Mouse (Mus musculus) cerebral cortex, adult 2 months (tissue): Measurements from ENCODE around the gene Dmac2.

Experiments used
- WGBS: fragments of 180-500 bp; shearing (Covaris S2); methylation state at CpG from one replicate; pipeline ENCODE4 v1.1.7; 2018; 5-methylcytosine and 5-hydroxymethylcytosine counted together

The Dmac2 gene

DNA sequence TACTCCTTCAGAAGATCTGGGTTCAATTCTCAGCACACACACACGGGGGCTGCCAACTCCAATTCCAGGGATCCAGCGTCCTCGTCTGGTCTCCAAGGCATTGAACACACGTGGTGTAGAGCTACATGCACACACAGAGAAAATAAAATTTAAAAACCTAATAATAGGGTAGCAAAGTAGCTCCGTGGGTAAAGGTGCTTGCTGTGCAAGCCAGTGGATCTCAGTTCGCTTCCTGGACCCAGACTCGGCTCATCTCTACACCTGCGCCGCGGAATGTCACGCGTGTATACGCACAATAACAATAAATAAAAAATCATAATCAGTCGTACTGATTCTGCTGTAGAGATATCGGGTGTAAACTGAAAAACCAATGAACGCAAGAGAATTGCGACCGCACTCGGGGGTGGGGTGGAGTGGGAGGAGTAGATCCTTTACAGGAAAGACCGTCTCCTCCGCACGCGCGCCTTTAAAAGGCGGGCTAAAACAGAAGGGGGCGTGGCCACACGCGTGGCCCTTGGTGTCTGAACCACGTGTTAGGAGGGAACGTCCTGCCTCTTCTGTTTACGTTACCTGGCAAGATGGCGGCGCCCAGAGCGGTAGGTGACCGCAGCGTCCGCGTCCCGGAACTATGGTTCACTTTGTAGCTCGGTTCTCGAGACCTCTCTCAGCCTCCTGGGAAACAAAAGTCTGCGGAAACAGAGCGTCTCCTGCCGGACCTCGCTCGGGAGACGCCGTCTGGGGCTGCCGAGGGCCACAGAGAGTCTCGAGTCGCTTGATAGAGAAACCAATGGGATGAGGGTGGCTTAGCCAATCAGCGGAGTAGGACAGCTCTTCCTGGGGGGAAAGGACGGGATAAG is at the start of gene Dmac2:
Gene Dmac2 (plus strand): TSS at position 550 of the 857 bp plus-strand sequence.
- WGBS = under 1% methylated on average over 53 of the region's 53 CpGs

DNA sequence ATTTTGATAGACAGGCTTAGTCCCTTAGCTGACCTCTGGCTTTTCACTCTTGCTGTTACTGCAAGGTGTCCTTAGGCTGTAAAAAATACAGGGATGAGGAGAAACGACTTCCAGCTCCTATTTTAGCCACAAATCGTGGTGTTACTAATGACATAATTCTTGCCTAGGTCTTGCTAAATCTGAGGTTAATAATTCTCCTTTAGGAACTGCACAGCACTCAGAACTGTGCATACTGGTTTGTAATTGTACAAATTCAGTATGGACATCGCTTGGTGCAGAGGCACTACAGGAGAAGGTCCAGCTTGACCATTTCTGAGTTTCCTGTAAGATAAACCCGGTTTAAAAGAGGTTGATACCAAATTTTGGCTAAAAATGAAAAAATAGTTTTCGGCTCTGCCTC is 45.4 kb upstream of the Dmac2 start:
- WGBS = 85% methylated on average over 5 of the region's 5 CpGs

DNA sequence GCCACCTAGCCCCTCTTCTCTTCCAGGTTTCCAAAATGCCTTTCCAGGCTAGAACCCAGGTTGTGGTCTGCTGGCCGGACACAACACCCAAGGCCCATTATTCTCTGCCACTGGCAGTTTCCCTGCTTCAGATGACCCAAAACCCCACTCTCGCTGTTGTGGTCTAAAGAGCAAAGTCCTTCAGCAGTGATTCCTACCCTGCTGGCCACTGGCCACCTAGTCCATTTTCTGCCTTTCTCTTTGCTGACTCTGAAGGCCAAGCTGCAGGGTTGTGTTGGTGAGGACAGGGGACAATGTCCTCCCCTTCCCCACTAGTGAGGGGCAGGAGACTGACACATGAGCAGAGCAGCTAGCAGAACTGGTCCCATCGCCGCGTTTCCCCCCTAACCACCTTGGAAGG is 44.1 kb upstream of the Dmac2 start:
- 92% methylated on average over 5 of the region's 5 CpGs for WGBS

DNA sequence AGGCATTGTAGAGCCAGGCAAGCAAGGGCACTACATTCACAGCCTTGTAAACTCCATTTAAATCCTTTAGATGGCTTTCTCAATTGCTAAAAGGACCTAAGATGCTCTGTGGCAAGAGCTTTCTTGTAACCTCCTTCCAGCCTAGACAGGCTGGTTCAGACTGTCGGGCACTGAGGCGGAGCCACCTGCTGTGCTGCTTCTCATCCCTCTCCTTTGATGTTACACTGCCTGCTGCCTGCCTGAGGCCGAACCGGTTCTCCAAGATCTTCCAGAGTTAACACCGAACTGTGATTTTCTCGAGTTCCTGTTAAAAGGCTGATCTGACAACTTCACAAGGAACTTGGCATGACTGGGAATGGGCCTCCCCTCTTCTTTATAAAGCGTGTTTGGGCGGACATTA is 43.3 kb upstream of the Dmac2 start:
- WGBS = 44% methylated on average over 8 of the region's 8 CpGs

DNA sequence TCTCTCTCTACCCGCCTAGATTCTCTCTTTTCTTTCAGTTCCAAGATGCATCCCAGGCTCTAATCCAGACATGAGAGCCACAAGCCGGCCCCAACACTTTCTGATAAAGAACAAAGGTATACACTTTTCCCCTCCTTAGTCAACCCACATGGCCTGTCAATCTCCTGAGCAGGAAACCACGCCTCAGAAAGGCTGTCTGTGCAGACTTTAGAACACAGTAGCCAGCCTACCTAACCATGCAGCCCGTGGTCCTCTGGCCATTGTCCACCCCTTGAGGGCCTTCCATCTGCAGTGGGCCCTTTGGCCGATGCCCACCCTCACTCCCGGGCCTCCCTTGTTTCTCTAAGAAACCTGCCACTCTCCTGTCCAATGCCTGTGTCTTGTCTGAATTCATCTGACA is 42.9 kb upstream of the Dmac2 start:
- WGBS = 56% methylated on average over 6 of the region's 6 CpGs

DNA sequence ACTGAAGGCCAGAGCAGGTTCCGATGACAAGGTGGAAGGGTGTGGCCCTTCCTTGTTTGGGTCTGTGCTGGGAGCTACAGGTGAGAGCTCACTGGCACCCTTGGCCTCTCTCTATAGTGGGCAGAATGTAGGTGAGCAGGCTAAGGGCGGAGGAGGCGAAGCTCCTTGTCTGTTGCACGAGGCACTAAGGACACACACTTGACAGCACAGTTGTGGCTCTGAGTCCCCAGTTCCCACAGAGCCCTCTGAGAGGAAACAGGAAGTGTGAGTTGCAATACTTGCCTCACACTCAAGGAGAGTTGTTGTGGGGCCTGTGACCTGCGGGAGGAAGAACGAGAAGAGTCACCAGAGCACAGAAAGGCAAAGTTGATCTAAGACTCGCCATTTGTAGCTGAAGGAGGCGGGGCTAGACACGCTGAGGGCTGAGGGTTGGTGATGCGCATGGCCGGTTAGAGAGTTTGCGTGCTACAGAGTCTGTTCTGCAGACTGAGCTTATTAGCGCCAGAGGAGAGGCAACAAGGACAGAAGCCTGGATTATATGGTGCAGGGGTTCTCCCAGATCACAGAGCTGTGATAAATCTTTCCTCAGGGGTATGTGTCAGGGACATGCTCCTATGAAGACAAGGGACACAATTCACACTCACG is 42.3 kb upstream of the Dmac2 start:
- 80% methylated on average over 14 of the region's 14 CpGs for WGBS

DNA sequence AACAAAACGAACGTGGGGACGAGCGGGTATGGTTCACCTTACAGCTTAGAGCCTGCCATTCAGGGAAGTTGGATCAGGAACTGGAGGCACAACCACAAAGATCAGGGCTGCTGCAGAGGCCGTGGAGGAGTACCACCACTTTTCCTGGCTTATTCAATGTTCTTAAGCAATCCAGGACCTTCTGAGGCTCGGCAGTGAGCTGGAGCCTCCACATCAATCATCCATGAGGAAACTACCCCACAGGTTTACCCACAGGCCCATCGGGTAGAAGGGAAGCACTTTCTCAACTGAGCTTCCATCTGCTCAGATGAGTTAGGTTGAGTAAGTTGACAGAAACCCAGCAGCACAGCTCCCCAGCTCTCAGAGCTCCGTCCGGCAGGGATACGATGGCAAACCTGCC is 39.8 kb upstream of the Dmac2 start:
- WGBS = 90% methylated on average over 10 of the region's 10 CpGs

DNA sequence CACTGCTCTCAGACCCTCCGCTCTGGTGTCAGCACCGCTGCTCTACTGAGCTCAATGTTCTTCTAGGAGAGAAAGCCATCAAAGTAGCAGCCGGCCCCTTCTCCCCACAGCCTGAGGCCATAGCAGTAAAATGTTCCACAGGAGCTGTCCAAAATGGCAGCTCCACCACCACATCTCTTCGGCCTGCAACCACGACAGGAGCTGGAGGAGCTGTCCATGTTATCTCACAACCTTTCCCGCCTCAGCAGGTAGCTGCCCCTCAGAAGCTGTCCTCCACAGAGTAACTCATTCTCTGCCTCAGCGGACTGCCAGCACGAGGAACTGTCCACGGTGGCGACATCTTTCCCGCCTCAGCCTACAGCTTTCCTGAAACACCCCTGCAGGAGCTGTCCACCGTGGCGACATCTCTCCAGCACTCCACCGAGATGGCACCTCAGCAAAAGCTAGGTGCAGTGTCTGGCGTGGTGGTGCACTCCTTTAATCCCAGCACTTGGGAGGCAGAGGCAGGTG is 36.9 kb upstream of the Dmac2 start:
- WGBS = 93% methylated on average over 15 of the region's 15 CpGs

DNA sequence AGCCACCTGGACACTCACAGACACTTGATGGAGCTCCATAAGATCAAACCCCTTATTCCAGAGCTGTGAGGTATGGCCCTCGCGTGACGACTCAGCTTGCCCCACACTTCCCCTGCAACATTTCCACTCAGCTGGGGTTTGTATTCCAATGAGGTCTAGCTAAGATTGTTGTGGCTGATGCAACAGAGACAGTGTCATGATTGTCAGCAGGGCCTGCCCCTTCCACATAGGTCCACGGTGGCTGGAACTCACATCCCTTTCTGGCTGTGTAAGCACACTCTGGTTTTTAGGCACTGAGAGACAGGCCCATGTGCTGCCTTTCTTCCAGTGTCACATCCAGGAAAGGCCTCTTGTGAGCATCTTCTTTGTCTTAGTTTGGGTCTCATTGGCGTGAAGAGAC is 34.6 kb upstream of the Dmac2 start:
- 85% methylated on average over 5 of the region's 5 CpGs for WGBS

DNA sequence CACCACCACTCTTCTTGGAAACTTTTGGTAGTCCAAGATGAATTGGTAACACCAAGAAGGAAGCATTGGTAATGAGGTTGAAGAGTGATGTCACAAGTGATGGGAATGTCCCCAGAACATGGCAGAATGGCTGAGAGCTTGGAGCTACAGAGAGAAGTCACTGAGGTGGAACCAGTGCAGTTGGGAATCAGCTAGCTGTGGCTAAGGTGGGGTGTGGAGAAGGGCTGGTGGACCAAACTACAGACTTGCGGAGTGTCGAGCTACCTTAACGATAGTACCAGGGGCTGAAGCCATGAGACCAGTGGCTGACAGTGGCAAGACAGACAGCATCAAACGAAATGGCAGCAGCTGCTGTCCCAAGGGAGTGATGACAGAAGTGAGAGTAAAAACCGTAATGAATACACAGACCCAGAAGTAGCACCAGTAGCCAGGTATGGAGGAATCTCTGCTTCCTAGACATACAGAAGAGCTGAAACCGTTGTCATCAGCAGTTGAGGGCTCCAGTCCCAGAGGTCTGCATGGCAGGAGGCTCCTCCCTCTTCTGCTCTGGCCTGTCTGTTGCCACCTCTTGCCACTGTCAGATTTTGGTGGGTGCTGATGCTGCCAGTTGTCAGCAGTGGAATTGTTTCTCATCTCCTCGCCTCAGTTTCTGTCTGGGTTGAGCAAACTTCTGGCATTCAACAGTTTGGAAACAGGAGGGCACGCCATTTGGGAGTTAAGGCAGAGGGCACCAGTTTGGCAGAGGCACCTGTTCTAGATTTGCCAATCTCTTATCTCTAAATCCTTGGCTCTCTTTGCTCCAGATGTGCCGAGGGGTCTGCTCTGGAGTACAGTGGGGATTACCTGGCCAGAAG is 33.6 kb upstream of the Dmac2 start:
- WGBS = 84% methylated on average over 9 of the region's 9 CpGs

DNA sequence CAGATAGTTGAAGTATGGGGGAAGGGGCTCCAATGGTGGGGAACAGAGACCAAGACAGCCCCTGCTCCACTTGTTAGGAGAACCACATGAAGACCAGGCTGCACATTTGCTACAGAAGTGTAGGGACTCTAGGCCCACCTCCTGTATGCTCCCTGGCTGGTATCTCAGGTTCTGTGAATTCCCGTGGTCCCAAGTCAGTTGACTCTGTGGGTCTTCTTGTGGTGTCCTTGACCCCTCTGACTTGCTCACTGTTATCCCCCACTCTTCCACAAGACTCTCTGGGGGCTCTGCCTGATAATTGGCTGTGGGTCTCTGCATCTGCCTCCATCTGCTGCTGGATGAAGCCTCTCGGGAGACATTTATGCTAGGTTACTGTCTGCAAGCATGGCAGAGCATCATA is 28.0 kb upstream of the Dmac2 start:
- 96% methylated on average over 2 of the region's 2 CpGs for WGBS

DNA sequence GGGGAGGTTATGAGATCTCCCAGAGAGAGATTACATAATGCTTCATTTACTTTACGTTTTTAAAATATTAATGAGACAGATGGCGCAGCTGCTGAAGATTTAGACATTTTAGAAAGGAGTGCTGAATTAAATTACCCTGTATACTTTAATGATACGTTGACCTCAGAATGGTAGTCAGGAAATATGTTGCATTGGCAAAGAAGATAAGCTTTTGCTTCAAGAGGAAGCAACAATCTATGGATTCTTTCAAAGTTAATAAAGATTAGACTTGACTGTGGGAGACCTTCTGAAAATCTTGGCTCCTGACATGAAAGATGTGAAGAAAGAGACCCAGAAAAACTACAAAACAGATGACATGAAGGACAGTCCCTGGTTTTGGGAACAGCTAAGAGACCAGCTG is 25.4 kb upstream of the Dmac2 start:
- 87% methylated on average over 3 of the region's 3 CpGs for whole genome bisulfite sequencing

DNA sequence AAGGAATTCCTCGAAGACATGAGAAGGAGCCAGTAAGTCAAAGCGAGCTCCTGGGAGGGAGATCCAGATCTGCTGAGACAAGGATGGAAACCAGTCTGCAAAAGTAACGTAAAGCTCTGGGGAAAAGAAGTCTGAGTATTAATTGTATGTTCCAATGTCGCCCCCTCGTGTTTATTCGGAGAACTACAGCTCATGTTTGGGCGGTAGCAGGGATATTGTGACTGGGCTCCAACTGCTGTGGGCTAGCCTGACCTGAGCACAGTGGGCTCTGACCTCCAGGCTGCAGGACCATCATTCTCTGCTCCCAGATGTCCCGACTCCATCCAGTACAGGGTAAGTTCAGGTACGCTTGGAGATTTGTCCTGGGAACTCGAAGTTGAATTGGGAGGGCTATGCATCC is 19.6 kb upstream of the Dmac2 start:
- 12% methylated on average over 10 of the region's 10 CpGs for WGBS

DNA sequence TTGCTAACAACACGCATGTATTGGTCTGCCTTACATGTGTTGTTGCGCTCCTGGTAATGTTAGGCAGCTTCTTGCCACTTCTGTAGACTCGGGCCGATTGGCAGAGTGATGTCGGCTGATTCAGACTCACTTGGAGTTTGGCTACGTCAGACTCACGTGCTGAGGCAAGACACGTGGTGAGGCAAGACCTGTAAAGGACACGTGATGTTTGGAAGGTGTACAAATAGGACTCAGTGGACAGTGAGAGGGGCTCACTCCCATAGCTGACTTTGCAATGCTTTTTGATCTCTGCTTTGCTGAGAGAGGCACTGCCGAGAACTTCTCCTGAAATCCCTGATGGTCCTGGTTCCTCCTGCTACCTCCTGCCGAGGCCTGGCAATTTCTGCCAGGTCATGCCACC is 18.5 kb upstream of the Dmac2 start:
- WGBS = 85% methylated on average over 11 of the region's 11 CpGs

DNA sequence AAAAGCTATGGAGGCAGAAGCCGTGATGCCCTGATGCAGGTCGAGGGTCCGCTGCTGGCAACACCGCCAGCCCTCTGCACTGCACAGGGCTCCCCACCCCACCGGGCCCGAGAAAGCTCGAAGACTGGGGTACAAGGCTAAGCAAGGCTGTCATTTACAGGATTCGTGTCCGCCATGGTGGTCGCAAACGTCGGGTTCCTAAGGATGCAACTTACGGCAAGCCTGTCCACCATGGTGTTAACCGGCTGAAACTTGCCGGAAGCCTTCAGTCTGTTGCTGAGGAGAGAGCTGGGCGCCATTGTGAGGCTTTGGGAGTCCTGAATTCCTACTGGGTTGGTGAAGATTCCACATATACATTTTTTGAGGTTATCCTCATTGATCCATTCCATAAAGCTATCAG is 17.9 kb upstream of the Dmac2 start:
- 89% methylated on average over 16 of the region's 16 CpGs for WGBS

DNA sequence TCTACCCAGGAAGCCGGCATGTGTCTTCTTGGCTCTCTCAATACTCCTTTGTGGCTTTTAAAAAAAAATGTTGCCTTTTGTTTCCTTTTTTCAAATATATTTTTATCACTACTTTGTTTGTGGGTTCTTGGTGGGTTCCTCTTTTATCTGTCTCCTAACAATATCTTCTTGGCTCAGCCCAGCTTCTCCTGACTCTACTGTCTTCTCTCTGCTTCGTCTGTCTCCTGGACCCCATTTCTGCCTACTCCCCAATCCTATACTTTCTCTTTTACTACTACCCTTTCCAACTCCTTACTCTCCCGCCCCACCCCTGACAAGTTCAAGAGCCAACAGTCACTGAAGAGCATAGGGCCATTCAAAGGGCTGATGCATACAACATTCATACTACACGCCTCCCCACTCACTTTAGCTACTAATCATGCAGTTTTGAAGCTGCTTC is 12.6 kb upstream of the Dmac2 start:
- 84% methylated on average over 4 of the region's 4 CpGs for WGBS

DNA sequence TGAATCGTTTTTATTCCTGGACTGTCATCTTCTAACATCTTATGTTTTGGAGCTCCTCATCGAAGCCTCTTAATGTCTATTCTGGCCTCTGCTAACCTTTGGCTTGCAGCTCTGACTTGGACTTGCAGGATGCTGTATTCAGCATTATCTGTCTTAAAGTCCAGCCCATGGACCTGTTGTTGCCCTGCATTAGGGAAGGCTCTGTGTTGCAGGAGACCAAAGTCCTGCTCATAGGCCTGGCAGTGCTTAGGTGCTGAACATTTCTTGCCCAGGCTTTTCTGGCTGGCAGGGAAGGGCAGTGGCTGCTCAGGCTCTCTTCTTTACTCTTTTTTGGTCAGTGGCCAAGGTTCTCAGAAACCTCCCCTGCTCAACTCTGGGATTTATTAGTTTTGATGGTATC is 12.0 kb upstream of the Dmac2 start:
- 62% methylated on average over 2 of the region's 2 CpGs for WGBS

DNA sequence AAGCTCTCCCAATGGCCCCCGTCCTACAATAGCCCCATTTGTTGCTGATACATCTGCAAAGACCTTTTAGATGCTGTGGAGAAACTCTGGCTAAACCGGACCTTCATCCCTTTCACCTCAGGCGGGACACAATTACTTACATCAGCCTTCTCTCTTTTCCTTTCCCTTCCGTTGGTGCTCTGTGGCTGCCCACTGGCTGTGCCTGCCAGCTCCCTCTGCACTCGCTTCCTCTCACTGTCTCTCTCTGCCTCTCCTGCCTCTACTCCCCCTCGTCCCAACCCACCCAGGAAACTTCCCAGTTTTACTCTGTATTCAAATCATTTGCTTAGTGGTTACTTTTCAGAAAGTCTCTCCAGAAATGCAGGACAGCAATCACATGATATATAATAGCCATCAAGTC is 9.2 kb upstream of the Dmac2 start:
- 36% methylated on average over 6 of the region's 6 CpGs for WGBS

DNA sequence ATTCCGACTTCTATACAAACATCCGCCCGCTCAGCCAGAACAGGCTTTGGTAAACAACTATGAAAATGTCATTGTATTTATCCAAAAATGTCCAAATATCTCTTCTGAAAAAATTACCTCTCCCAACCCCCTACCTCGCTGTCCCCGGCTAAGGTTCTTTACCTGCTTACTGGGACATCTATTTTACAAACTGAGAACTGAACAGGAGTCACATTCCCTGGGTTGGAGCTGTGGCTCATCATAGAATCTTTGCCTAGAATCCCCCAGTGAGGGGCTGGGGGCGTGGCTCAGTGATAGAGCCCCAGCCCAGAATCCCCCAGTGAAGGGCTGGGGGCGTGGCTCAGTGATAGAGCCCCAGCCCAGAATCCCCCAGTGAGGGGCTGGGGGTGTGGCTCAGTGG is 7.7 kb upstream of the Dmac2 start:
- WGBS = 43% methylated on average over 7 of the region's 7 CpGs

DNA sequence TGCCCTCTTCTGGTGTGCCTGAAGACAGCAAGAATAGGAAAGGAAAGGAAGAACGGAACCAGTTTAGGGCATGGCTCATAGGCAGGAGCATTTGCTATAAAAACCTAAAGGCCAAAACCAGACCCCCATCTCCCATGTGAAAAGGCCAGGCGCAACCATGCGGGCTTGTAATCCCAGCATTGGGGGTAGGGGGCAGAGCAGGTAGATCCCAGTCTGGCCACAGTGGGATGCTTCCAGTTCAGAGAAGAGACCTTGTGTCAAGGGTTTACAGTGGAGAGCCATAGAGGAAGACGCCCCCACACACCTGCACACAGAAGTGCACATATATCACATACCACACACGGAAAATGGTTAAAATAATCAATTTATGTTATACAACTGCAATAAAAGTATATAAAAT is 5.1 kb upstream of the Dmac2 start:
- WGBS = 91% methylated on average over 5 of the region's 5 CpGs

DNA sequence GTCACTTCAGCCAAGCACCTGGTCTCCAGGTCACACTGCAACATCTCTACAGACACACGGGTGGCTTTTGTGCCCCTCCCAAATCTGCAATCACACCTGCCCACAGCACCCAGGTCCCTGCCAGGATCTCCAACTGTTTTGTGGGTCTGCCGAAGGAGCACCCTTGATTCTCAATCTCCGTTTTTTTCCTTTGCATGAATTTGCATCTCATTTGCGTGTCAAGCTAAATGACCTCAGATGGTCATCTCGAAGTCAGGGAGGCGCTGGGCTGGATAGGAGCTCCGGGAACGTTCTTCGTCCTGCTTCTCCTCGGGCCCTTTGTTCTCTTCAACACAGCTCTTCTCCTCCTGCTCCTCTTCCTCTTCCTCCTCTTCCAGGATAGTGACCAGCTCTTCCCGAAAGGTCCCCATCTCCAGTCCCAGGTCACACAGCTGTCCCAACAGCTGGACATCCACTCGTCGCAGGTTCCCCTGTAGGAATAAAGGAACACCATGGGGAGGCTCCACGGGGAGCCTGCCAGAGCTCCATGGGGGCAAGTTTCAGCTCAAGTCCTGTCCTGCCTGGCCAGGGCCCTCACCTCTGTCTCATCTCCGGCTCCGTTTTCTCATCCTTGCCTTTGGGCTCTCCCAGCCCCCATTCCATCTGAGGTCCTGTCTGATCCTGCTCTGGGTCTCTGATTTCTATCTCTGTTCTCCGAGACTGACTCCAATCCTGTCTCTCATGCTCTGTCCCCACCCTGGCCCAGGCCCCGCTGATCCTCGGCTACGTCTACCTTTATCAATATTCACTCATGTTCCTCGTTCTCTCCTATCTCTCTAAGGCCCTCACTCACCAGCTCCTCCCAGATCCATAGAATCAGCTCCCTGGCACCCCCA is 4.1 kb upstream of the Dmac2 start:
- WGBS = 76% methylated on average over 21 of the region's 21 CpGs
